Mouse (Mus musculus) liver, embryonic 18 days (tissue): ENCODE measurements around the gene Fam71f2. TPM values are rescaled to one million over a fixed set of nuclear protein-coding genes. Genes with fewer than 3 reads are reported as not detected.

Experiments
- polyA plus RNA-seq: library from polyadenylated mRNA; depleted of rRNA; stranded (reverse); fragments of >200 nt; gene quantifications from 2 replicates; pipeline ENCODE4 v1.2.3, GENCODE M21; 2012; rRNA removed

Fam71f2 gene
- 0.85 and 0.96 TPM in 2 replicates for polyA plus RNA-seq

GRCm38 (mm10) chr6:29279293-29279692 lies at the start of gene Fam71f2:
Gene Fam71f2, plus strand, starts transcription at chr6:29279593.

GRCm38 (mm10) chr6:29272312-29273072 lies 6.9 kb upstream of the Fam71f2 start, which contains the start of gene Hilpda:
Gene Hilpda, plus strand, starts transcription at chr6:29272488.

GRCm38 (mm10) chr6:29318879-29319278 lies 39.5 kb downstream of the Fam71f2 start, which contains the start of gene Fam71f1:
Gene Fam71f1, plus strand, starts transcription at chr6:29319140.

Other genes with a start within 250 kb of the Fam71f2 start
- not detected in 2 replicates for gene Lep, start 219.4 kb upstream of the Fam71f2 start, polyA plus RNA-seq
- gene Rbm28, start 114.6 kb upstream of the Fam71f2 start, polyA plus RNA-seq: 10.5 and 13.2 TPM in 2 replicates
- gene Prrt4, start 100.0 kb upstream of the Fam71f2 start, polyA plus RNA-seq: 0.01 and 0.02 TPM in 2 replicates
- gene Impdh1, start 63.2 kb upstream of the Fam71f2 start, polyA plus RNA-seq: 8.5 and 9.3 TPM in 2 replicates
- gene Hilpda, start 7.1 kb upstream of the Fam71f2 start, polyA plus RNA-seq: 36.7 and 51.3 TPM in 2 replicates
- not detected in 2 replicates for gene Fam71f1, start 39.5 kb downstream of the Fam71f2 start, polyA plus RNA-seq
- 80.9 and 85.0 TPM in 2 replicates for gene Calu, start 68.5 kb downstream of the Fam71f2 start, polyA plus RNA-seq
- gene Opn1sw, start 108.9 kb downstream of the Fam71f2 start, polyA plus RNA-seq: not detected in 2 replicates
- 0.13 and 0.18 TPM in 2 replicates for gene Ccdc136, start 116.7 kb downstream of the Fam71f2 start, polyA plus RNA-seq
- gene Flnc, start 153.7 kb downstream of the Fam71f2 start, polyA plus RNA-seq: 0.17 and 0.22 TPM in 2 replicates
- 131 and 132 TPM in 2 replicates for gene Atp6v1f, start 188.1 kb downstream of the Fam71f2 start, polyA plus RNA-seq
- gene Atp6v1fnb, start 191.8 kb downstream of the Fam71f2 start, polyA plus RNA-seq: not detected in 2 replicates
- gene Kcp, start 228.4 kb downstream of the Fam71f2 start, polyA plus RNA-seq: 2.2 and 2.5 TPM in 2 replicates
- gene Irf5, start 247.0 kb downstream of the Fam71f2 start, polyA plus RNA-seq: 9.3 and 10.0 TPM in 2 replicates